Mouse (Mus musculus): ENCODE results near the gene Itpr1. TPM values are rescaled to one million over a fixed set of nuclear protein-coding genes. Genes with fewer than 3 reads are reported as not detected.

The Itpr1 gene
- polyA plus RNA-seq, 1 experiment: not detected

DNA sequence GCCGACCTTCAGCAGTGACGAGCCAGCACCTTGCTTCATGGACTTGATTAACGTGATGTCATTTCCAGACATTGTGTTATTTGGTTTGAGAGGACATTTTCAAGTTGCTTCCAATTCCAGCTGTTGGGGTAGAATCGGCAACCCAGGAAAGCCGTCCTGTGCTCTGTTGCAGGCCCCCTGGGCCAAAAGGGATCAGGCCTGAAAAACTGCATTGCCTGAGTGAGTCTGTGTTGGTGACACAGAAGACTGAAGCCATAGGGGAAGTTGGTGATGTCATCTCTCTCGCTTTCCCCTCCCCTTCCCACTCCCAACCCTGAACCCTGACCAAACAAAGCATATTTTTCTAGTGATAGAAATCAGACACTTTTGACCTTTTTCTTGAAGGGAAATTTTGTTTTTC, 114.7 kb downstream of the Itpr1 start:
- Histone ChIP-seq H3K4me1 (ENCODE audit: control insufficient read depth, insufficient read depth, low read length) (peaks cover 4% of the 10 kb centered on the region; the same call in 1 of the 2 replicates), H3K27ac (ENCODE audit: insufficient read depth, low read depth, low read length) (no peak overlapping the region), H3K4me3 (ENCODE audit: insufficient read depth, low read depth, low read length) (no peak overlapping the region)
- 93% methylated on average over 6 of the region's 6 CpGs for WGBS
- TF ChIP-seq CTCF (IDR thresholded peaks at IDR 0.05; ENCODE audit: insufficient read depth, low read depth, low read length): no peak

DNA sequence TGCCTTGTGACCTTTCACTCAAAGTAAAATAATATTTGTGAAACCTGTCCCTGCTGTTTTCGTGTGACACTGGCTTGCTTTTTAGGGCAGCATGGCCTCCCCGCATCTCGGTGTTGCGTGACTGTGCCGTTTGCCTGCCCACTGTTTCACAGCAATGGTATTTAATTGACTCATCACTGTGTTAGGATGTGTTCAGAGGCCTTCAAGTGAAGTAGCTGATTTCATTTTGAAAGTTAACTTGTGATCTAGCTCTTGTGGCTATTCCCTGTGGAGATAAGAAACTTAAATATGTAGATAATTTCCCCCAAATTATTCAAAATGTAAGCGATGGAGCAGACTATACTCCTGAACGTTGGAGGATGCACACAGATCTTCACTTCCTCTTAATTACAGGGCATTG, 115.4 kb downstream of the Itpr1 start:
- no peak overlapping the region for H3K27ac ChIP-seq (ENCODE audit: insufficient read depth, low read depth, low read length)
- peaks cover 4% of the 10 kb centered on the region; the same call in 1 of the 2 replicates for H3K4me1 ChIP-seq (ENCODE audit: control insufficient read depth, insufficient read depth, low read length)
- no peak for TF ChIP-seq POLR2A (IDR thresholded peaks at IDR 0.05; ENCODE audit: insufficient read depth, low read depth, low read length)
- no peak for TF ChIP-seq CTCF (IDR thresholded peaks at IDR 0.05; ENCODE audit: insufficient read depth, low read depth, low read length)
- 74% methylated on average over 7 of the region's 7 CpGs for WGBS
- no peak overlapping the region for H3K4me3 ChIP-seq (ENCODE audit: insufficient read depth, low read depth, low read length)

DNA sequence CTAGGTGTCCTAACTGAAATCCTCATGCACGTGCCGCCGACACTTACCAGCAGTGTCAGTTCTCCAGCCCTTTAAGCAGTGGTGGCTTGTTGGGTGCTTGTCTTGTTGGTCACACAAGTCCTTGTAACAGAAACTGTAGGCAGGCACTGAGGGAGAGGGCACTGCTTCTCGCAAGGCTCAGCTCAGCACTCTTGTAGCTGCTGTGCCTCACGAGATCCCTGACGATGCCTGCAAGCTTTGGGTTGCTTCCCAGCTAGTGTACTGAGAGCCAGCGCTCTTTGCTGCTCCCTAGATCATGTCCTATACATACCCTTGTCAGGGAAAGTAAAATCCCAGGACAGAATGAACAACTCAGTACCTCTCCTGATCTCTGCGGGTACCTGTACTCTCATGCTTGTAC, 117.6 kb downstream of the Itpr1 start:
- no peak for TF ChIP-seq POLR2A (IDR thresholded peaks at IDR 0.05; ENCODE audit: insufficient read depth, low read depth, low read length)
- no peak for TF ChIP-seq CTCF (IDR thresholded peaks at IDR 0.05; ENCODE audit: insufficient read depth, low read depth, low read length)
- 82% methylated on average over 8 of the region's 8 CpGs for WGBS
- no peak overlapping the region for H3K27ac ChIP-seq (ENCODE audit: insufficient read depth, low read depth, low read length)
- H3K4me3 ChIP-seq (ENCODE audit: insufficient read depth, low read depth, low read length): no peak overlapping the region
- peaks cover 4% of the 10 kb centered on the region; the same call in 1 of the 2 replicates for H3K4me1 ChIP-seq (ENCODE audit: control insufficient read depth, insufficient read depth, low read length)

DNA sequence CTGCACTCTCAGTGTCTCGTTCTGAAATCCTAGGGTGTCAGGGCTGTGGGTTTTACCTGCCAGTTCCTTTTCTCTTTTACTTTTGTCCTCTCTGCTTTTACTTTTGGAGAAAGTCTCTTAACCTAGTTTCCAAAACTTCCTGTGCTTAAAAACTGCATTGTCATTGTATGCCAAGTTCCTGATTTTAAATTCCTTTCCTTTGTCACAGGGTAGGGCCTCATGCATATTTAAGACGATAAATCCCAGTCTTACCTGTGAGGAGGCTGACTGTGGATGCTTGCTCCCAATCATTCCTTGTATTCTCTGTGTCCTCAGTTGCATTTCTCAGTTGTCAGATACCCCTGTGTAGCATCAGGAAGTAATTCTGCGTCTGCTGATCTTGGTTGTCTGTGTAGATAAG, 118.4 kb downstream of the Itpr1 start:
- TF ChIP-seq CTCF (IDR thresholded peaks at IDR 0.05; ENCODE audit: insufficient read depth, low read depth, low read length): no peak
- no peak for TF ChIP-seq POLR2A (IDR thresholded peaks at IDR 0.05; ENCODE audit: insufficient read depth, low read depth, low read length)
- H3K27ac ChIP-seq (ENCODE audit: insufficient read depth, low read depth, low read length): no peak overlapping the region
- peaks cover 4% of the 10 kb centered on the region; the same call in 1 of the 2 replicates for H3K4me1 ChIP-seq (ENCODE audit: control insufficient read depth, insufficient read depth, low read length)
- 80% methylated on average over 3 of the region's 3 CpGs for WGBS
- H3K4me3 ChIP-seq (ENCODE audit: insufficient read depth, low read depth, low read length): no peak overlapping the region

DNA sequence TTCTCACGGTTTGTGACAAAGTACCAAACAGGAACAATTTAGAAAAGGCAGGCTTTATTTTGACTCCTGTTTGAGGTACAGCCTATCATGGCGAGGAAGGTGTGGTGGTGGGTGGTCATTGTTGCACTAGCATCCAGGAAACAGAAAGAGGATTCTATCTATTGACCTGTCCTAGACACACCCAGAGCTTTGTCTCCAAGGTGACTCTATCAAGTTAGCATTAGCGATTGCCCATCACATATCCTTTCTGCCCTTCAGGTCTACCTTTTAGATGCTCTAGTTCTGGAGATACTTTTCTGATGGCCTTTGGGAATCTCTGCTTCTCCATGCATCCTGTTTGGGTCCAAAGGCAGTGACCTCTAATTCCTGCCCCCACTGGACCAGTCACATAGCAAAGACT, 121.2 kb downstream of the Itpr1 start:
- WGBS: 84% methylated on average over 3 of the region's 3 CpGs
- TF ChIP-seq POLR2A (IDR thresholded peaks at IDR 0.05; ENCODE audit: insufficient read depth, low read depth, low read length) (no peak), CTCF (IDR thresholded peaks at IDR 0.05; ENCODE audit: insufficient read depth, low read depth, low read length) (no peak)
- H3K27ac ChIP-seq (ENCODE audit: insufficient read depth, low read depth, low read length): no peak overlapping the region
- no peak overlapping the region for H3K4me3 ChIP-seq (ENCODE audit: insufficient read depth, low read depth, low read length)
- peaks cover 4% of the 10 kb centered on the region; the same call in 1 of the 2 replicates for H3K4me1 ChIP-seq (ENCODE audit: control insufficient read depth, insufficient read depth, low read length)

DNA sequence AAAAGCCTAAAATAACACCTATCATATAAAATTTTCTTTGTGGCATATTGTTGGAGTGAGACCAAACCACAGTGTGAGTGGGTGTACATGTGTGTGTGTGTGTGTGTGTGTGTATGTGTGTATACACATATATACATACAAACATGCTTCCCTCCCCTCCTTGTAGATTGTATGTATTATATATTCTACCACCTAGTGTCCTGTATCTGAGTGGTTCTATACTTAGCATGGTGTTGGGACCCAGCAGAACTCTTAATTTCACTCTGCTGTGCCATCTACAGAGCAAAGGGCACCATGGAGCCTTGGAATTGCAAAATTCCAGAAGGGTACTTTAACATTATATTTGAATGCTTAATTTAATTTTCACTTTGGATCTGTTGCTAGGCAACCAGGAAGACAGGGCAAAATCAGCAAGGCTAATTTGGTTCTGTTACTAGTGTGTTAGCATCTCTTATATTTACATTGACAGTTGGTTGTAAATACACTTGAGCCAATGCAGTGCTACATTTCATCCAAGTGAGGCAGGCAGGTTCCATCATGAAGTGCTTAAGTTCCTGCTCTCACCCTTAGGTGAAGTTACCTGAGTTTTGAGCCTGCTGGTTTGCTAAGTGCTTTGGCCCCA, 122.4 kb downstream of the Itpr1 start:
- H3K4me3 ChIP-seq (ENCODE audit: insufficient read depth, low read depth, low read length): no peak overlapping the region
- no peak overlapping the region for H3K27ac ChIP-seq (ENCODE audit: insufficient read depth, low read depth, low read length)
- H3K4me1 ChIP-seq (ENCODE audit: control insufficient read depth, insufficient read depth, low read length): peaks cover 2% of the 10 kb centered on the region; the same call in 1 of the 2 replicates

DNA sequence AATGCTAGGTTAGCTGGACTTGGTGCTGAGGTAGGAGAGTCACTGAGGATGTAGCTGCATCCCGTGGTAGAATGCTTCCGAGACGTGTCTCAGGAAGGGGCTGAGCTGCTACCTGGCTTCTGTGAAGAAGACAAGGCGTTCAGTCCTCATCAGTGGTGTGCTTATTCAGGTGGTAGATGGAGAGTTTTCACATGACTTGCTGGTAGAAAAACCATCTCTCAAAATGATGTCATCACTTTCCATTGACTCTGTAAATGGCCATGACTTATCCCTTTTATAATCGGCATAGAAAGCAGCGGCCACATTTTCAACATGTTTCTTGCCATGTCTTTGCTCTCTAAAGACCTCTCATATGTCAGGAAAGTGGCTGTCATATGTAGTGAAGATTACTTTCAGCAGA, 123.6 kb downstream of the Itpr1 start:
- 95% methylated on average over 6 of the region's 6 CpGs for WGBS
- Histone ChIP-seq H3K4me1 (ENCODE audit: control insufficient read depth, insufficient read depth, low read length) (no peaks in the 10 kb centered on the region; the same call in 1 of the 2 replicates), H3K4me3 (ENCODE audit: insufficient read depth, low read depth, low read length) (no peak overlapping the region), H3K27ac (ENCODE audit: insufficient read depth, low read depth, low read length) (no peak overlapping the region)
- TF ChIP-seq POLR2A (IDR thresholded peaks at IDR 0.05; ENCODE audit: insufficient read depth, low read depth, low read length) (no peak), CTCF (IDR thresholded peaks at IDR 0.05; ENCODE audit: insufficient read depth, low read depth, low read length) (no peak)

More for the DNA sequence above, 122.4 kb downstream of the Itpr1 start:
- TF ChIP-seq CTCF (IDR thresholded peaks at IDR 0.05; ENCODE audit: insufficient read depth, low read depth, low read length) (no peak), POLR2A (IDR thresholded peaks at IDR 0.05; ENCODE audit: insufficient read depth, low read depth, low read length) (no peak)

DNA sequence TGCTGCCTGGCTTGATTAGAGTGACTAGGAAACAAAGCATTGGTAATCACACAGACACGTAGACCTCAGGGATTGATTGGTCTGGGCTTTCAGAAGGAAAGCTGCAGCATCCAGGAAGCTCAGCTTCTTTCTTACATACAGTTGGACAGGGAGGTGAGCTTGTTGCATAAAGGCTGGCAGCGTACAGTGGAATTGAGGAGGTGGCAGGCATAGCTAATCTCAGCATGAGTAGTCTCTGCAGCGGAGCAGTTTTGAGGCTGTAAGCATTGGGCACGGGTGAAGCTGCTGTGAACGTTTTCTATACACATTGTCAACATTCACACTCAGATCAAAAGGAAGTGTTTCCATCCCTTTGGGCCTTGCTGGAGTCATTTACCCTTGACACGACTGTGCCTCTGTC, 124.4 kb downstream of the Itpr1 start:
- no peaks in the 10 kb centered on the region; the same call in 1 of the 2 replicates for H3K4me1 ChIP-seq (ENCODE audit: control insufficient read depth, insufficient read depth, low read length)
- whole genome bisulfite sequencing: 65% methylated on average over 6 of the region's 6 CpGs
- TF ChIP-seq POLR2A (IDR thresholded peaks at IDR 0.05; ENCODE audit: insufficient read depth, low read depth, low read length): no peak
- no peak for TF ChIP-seq CTCF (IDR thresholded peaks at IDR 0.05; ENCODE audit: insufficient read depth, low read depth, low read length)
- H3K27ac ChIP-seq (ENCODE audit: insufficient read depth, low read depth, low read length): no peak overlapping the region
- no peak overlapping the region for H3K4me3 ChIP-seq (ENCODE audit: insufficient read depth, low read depth, low read length)

DNA sequence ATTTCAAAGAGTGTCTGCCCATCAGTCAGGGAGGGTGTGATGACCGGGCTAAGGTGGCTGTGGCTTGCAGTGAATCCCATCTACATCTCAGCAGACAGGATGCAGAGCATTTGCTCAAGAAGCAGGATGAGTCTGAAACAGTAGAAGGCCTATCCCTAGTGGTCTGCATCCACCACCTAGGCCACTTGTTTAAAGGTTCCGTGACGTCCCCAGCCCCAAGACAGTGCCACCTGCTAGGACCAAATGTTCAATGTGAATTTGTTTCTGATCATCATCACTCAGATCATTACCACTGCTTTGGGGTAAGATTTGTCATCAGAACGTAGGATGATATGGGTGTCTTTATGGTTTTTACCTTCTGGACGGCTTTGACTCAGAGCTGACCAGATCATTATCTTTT, 125.5 kb downstream of the Itpr1 start:
- TF ChIP-seq POLR2A (IDR thresholded peaks at IDR 0.05; ENCODE audit: insufficient read depth, low read depth, low read length): no peak
- TF ChIP-seq CTCF (IDR thresholded peaks at IDR 0.05; ENCODE audit: insufficient read depth, low read depth, low read length): no peak

More for the DNA sequence above, 125.5 kb downstream of the Itpr1 start:
- 96% methylated on average over 5 of the region's 5 CpGs for WGBS
- Histone ChIP-seq H3K27ac (ENCODE audit: insufficient read depth, low read depth, low read length) (no peak overlapping the region), H3K4me1 (ENCODE audit: control insufficient read depth, insufficient read depth, low read length) (no peaks in the 10 kb centered on the region; the same call in 1 of the 2 replicates), H3K4me3 (ENCODE audit: insufficient read depth, low read depth, low read length) (no peak overlapping the region)

Data from olfactory bulb, adult 2 months (tissue).